Mouse (Mus musculus) lung, adult 2 months (tissue): ENCODE data around the gene Exoc1.

Experiments used
- CTCF ChIP-seq: fragments of 200-500 bp; IDR thresholded peaks from 2 replicates; pipeline ENCODE4 v1.5.1; 2011; ENCODE audit warnings: mild to moderate bottlenecking, low read length, control low read depth; ENCODE audit not compliant: insufficient read depth
- POLR2A ChIP-seq: fragments of 200-500 bp; IDR thresholded peaks from 2 replicates; pipeline ENCODE4 v1.6.1; 2011; ENCODE audit warnings: low read depth, mild to moderate bottlenecking, control low read depth, low read length, borderline replicate concordance; ENCODE audit errors: extremely low read depth

DNA sequence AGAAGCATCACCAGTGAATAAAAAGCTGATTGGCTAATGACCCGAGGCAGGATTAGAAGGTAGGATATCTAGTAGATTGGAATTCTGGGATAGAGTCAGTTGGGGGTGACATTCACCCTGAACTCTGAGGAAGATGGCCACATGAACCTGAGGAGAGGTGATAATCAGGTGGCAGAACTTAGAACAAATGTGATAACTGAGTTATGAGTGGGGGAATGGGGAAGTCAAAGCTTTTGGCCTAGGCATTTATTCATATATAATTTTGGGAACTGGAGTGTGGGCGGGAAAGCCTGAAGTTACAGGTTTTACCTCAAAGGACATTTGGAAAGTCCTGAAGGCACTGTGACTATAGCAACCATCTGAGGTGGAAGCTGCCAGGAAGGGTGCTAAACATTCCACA lies 56.3 kb downstream of the Exoc1 start:
- no peak for TF ChIP-seq CTCF
- TF ChIP-seq POLR2A = no peak
